Mouse (Mus musculus) forebrain, embryonic 15.5 days (tissue): ENCODE results near the gene Kirrel3. TPM values are rescaled to one million over a fixed set of nuclear protein-coding genes. Genes with fewer than 3 reads are reported as not detected.

Experiments used
- ATAC-seq: fragments of 200-750 bp; cut with Nextera tagmentation; replicated peaks from 2 replicates; pipeline ENCODE4 v1.8.0; 2017; ENCODE audit warnings: mild to moderate bottlenecking, moderate TSS enrichment, moderate library complexity
- H3K27ac ChIP-seq: fragments of 300-500 bp; sonication (generic); replicated peaks from 2 replicates; pipeline ENCODE4 v1.5.1; 2015; ENCODE audit warnings: mild to moderate bottlenecking, inconsistent platforms
- H3K27me3 ChIP-seq: fragments of 300-500 bp; sonication (generic); 2 replicates; pipeline ENCODE4 v1.6.1; 2015; ENCODE audit warnings: inconsistent platforms
- H3K36me3 ChIP-seq: fragments of 300-500 bp; sonication (generic); 2 replicates; pipeline ENCODE4 v1.6.1; 2015; ENCODE audit warnings: mild to moderate bottlenecking, inconsistent platforms
- H3K4me1 ChIP-seq: fragments of 300-500 bp; sonication (generic); 2 replicates; pipeline ENCODE4 v1.6.1; 2015; ENCODE audit warnings: inconsistent platforms
- H3K4me2 ChIP-seq: fragments of 300-500 bp; sonication (generic); replicated peaks from 2 replicates; pipeline ENCODE4 v1.6.1; 2015; ENCODE audit warnings: mild to moderate bottlenecking, inconsistent platforms
- H3K4me3 ChIP-seq: fragments of 300-500 bp; sonication (generic); 2 replicates; pipeline ENCODE4 v1.5.1; 2015; ENCODE audit warnings: mild to moderate bottlenecking, inconsistent platforms
- H3K9ac ChIP-seq: fragments of 300-500 bp; sonication (generic); replicated peaks from 2 replicates; pipeline ENCODE4 v1.6.1; 2015; ENCODE audit warnings: mild to moderate bottlenecking, inconsistent platforms
- H3K9me3 ChIP-seq: fragments of 300-500 bp; sonication (generic); 2 replicates; pipeline ENCODE4 v1.6.1; 2016; ENCODE audit warnings: inconsistent platforms
- WGBS: fragments of 180-500 bp; shearing (Covaris S2); methylation state at CpG from one replicate; pipeline ENCODE4 v1.1.7; 2015; ENCODE audit warnings: mixed read lengths; 5-methylcytosine and 5-hydroxymethylcytosine counted together
- polyA plus RNA-seq: library from polyadenylated mRNA; unstranded; fragments of >200 nt; fragmentation: Nextera tagmentation; extraction: Ambion mirVana; gene quantifications from 2 replicates; pipeline ENCODE4 v1.2.1, GENCODE M21; 2015

Kirrel3 gene
- polyA plus RNA-seq, 1 experiment from 2014 or later: 48.1 TPM

DNA sequence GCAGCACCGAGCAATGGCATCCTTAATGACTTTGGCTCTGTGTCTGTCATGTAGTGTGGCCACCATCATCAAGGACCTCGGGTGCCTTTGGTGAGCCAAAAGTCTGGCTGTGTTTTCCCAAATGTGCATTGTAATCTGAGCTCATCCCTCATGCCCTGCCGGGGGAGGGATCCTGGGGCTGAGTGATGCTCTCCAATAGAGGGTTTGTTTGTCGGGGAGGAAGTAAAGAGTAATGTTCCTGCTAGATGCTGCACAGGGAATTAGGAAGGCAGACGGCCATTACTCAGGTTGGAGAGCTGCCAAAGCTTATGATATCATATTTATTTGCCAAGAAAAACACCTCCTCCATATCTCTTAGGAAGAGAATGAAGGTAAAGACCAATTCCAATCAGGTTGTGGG lies 401.1 kb downstream of the Kirrel3 start:
- H3K4me2 ChIP-seq: no peak overlapping the region
- H3K27ac ChIP-seq: peak overlapping the region; percentile 38
- no peak overlapping the region for H3K4me3 ChIP-seq
- WGBS: 60% methylated on average over 5 of the region's 5 CpGs
- H3K27me3 ChIP-seq: no peaks in the 10 kb centered on the region
- H3K9ac ChIP-seq: no peak overlapping the region
- ATAC-seq: peak; percentile 45; the same call in 1 of the 2 replicates
- H3K4me1 ChIP-seq: peaks cover 26% of the 10 kb centered on the region
- no peaks in the 10 kb centered on the region for H3K36me3 ChIP-seq
- H3K9me3 ChIP-seq: no peaks in the 10 kb centered on the region

GRCm38 (mm10) chr9:34887196-34887595 lies 401.5 kb downstream of the Kirrel3 start:
- no peaks in the 10 kb centered on the region for H3K27me3 ChIP-seq
- WGBS: 19% methylated on average over 2 of the region's 2 CpGs
- H3K9me3 ChIP-seq: no peaks in the 10 kb centered on the region
- no peak overlapping the region for H3K4me3 ChIP-seq
- no peak overlapping the region for H3K9ac ChIP-seq
- ATAC-seq: peak; percentile 69
- peaks cover 23% of the 10 kb centered on the region for H3K4me1 ChIP-seq
- H3K4me2 ChIP-seq: no peak overlapping the region
- no peaks in the 10 kb centered on the region for H3K36me3 ChIP-seq
- H3K27ac ChIP-seq: peak overlapping the region; percentile 38

DNA sequence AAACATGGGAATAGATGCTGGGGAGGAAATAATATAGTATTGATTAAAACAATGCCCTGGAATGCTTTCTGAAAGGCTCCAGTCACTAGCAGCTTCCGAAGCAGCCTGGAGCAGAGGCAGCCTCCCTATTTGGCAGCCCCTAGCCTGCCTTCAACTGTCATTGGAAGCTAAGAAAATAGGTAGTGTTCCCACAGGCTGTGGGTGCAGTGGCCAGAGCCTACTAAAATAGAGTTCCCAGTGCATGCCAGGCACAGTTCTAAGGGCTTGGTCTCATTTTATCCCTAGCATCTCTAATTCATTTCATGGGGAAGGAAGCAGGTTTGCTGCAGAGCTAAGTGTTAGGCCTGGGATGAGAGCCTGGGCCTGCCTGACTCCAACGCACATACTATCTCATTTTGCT lies 402.6 kb downstream of the Kirrel3 start:
- no peak for ATAC-seq
- Histone ChIP-seq H3K9ac (no peak overlapping the region), H3K27ac (no peak overlapping the region; the same call in 1 of the 2 replicates), H3K4me1 (peaks cover 23% of the 10 kb centered on the region), H3K9me3 (no peaks in the 10 kb centered on the region), H3K27me3 (no peaks in the 10 kb centered on the region), H3K4me2 (no peak overlapping the region), H3K4me3 (no peak overlapping the region), H3K36me3 (no peaks in the 10 kb centered on the region)
- 68% methylated on average over 2 of the region's 2 CpGs for WGBS

- Histone ChIP-seq H3K4me1 (no peaks in the 10 kb centered on the region), H3K9ac (no peak overlapping the region), H3K36me3 (no peaks in the 10 kb centered on the region), H3K4me2 (no peak overlapping the region), H3K27me3 (no peaks in the 10 kb centered on the region), H3K27ac (no peak overlapping the region), H3K4me3 (no peak overlapping the region), H3K9me3 (no peaks in the 10 kb centered on the region)
- WGBS: 79% methylated on average over 4 of the region's 4 CpGs
- ATAC-seq: no peak
These were observed 415.5 kb downstream of the Kirrel3 start for GRCm38 (mm10) chr9:34901216-34901615.

- H3K9ac ChIP-seq: no peak overlapping the region
- H3K4me3 ChIP-seq: no peak overlapping the region
- H3K27me3 ChIP-seq: no peaks in the 10 kb centered on the region
- H3K4me2 ChIP-seq: no peak overlapping the region
- H3K4me1 ChIP-seq: no peaks in the 10 kb centered on the region
- H3K9me3 ChIP-seq: no peaks in the 10 kb centered on the region
- H3K27ac ChIP-seq: no peak overlapping the region
- H3K36me3 ChIP-seq: no peaks in the 10 kb centered on the region
- no peak for ATAC-seq
- WGBS: 59% methylated on average over 2 of the region's 2 CpGs
These were observed 416.2 kb downstream of the Kirrel3 start for GRCm38 (mm10) chr9:34901888-34902287.

DNA sequence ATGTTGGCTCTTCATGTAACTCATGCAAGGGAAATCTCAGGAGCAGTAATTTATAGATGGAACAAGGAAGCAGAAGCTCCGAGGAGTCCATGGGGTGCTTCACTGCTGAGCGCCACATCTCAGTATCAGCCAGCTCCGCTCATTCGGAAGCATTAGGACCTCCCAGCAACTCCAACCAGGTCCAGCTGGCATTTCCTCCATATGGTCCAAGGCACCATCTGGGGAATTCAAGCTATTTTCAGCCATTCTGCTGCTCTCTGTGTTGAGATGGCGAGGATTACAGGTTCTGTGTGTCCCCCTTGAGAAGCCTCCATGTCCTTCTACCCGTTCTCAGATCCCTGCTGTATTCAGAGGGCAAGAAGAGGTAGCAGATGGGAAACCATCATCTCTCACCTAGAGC lies 419.5 kb downstream of the Kirrel3 start:
- no peak for ATAC-seq
- Histone ChIP-seq H3K9ac (no peak overlapping the region), H3K4me1 (no peaks in the 10 kb centered on the region), H3K9me3 (no peaks in the 10 kb centered on the region), H3K4me3 (no peak overlapping the region), H3K27ac (no peak overlapping the region), H3K36me3 (no peaks in the 10 kb centered on the region), H3K4me2 (no peak overlapping the region), H3K27me3 (no peaks in the 10 kb centered on the region)
- WGBS: 77% methylated on average over 6 of the region's 6 CpGs

- H3K36me3 ChIP-seq: no peaks in the 10 kb centered on the region
- no peak overlapping the region for H3K9ac ChIP-seq
- H3K27ac ChIP-seq: no peak overlapping the region
- H3K27me3 ChIP-seq: no peaks in the 10 kb centered on the region
- 58% methylated on average over 3 of the region's 3 CpGs for WGBS
- no peaks in the 10 kb centered on the region for H3K9me3 ChIP-seq
- H3K4me3 ChIP-seq: no peak overlapping the region
- H3K4me1 ChIP-seq: peaks cover 5% of the 10 kb centered on the region; the same call in 1 of the 2 replicates
- H3K4me2 ChIP-seq: no peak overlapping the region
- no peak for ATAC-seq
These were observed 422.3 kb downstream of the Kirrel3 start for GRCm38 (mm10) chr9:34908040-34908439.

DNA sequence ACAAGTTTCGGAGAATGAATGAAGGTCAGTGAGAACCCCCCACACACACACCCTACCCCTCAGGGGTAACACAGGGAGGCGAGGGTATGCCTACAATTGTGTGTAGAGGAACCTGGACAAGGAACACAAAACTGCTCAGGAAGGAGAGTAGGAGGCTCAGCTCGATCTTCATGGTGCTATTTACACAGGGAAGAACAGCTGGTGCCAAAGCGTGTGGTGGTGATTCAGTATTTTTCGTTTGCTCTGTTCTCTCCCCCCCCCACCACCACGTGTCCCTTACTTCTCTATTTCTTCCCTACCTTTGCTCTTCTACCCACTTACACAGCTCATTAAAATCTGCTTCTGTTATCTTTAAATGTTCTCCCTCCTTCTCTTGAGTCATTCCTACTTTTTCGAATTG lies 426.1 kb downstream of the Kirrel3 start:
- no peak overlapping the region for H3K9ac ChIP-seq
- H3K36me3 ChIP-seq: no peaks in the 10 kb centered on the region
- H3K4me2 ChIP-seq: no peak overlapping the region
- H3K9me3 ChIP-seq: no peaks in the 10 kb centered on the region
- no peak overlapping the region for H3K27ac ChIP-seq
- H3K27me3 ChIP-seq: no peaks in the 10 kb centered on the region
- H3K4me3 ChIP-seq: no peak overlapping the region
- H3K4me1 ChIP-seq: peaks cover 5% of the 10 kb centered on the region; the same call in 1 of the 2 replicates
- ATAC-seq: no peak
- 73% methylated on average over 7 of the region's 7 CpGs for WGBS

- ATAC-seq: peak; percentile 59
- Histone ChIP-seq H3K27me3 (no peaks in the 10 kb centered on the region), H3K36me3 (no peaks in the 10 kb centered on the region), H3K9me3 (no peaks in the 10 kb centered on the region), H3K4me3 (no peak overlapping the region), H3K27ac (0 out of 2 replicates have a peak overlapping the region, but pooled peaks have one; percentile 7), H3K4me2 (no peak overlapping the region), H3K9ac (no peak overlapping the region), H3K4me1 (peaks cover 5% of the 10 kb centered on the region; the same call in 1 of the 2 replicates)
- WGBS: 49% methylated on average over 2 of the region's 2 CpGs
These were observed 426.7 kb downstream of the Kirrel3 start for GRCm38 (mm10) chr9:34912273-34912972.

GRCm38 (mm10) chr9:34912996-34913395 lies 427.3 kb downstream of the Kirrel3 start:
- Histone ChIP-seq H3K27ac (0 out of 2 replicates have a peak overlapping the region, but pooled peaks have one; percentile 7), H3K4me3 (no peak overlapping the region), H3K9ac (no peak overlapping the region), H3K4me1 (peaks cover 5% of the 10 kb centered on the region; the same call in 1 of the 2 replicates), H3K9me3 (no peaks in the 10 kb centered on the region), H3K36me3 (no peaks in the 10 kb centered on the region), H3K4me2 (no peak overlapping the region), H3K27me3 (no peaks in the 10 kb centered on the region)
- 0 out of 2 replicates have a peak, but pooled peaks have one; percentile 2 for ATAC-seq
- 5% methylated on average over 5 of the region's 5 CpGs for WGBS

DNA sequence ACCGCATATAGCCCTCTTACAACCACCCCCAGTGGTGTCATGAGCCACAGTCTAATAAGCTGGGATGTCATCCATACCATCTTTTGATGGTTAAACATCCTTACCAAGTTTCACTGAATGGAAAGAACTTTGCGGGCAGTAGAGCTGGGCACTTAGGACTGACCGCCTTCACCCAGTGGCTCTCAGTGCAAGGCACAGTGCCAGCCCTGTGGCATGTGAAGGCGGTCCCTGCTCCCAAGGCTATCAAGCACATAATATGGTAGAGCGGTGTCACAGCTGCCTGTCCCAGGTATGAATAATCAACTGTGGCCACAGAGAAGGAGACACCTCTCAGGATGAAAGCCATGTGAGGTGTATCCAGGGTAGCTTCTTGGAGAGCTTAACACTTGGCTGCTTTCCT lies 433.3 kb downstream of the Kirrel3 start:
- no peak overlapping the region for H3K4me3 ChIP-seq
- no peak overlapping the region for H3K27ac ChIP-seq
- H3K9me3 ChIP-seq: no peaks in the 10 kb centered on the region
- no peak overlapping the region for H3K4me2 ChIP-seq
- H3K4me1 ChIP-seq: peaks cover 35% of the 10 kb centered on the region
- H3K36me3 ChIP-seq: no peaks in the 10 kb centered on the region
- 97% methylated on average over 5 of the region's 5 CpGs for WGBS
- no peak overlapping the region for H3K9ac ChIP-seq
- H3K27me3 ChIP-seq: no peaks in the 10 kb centered on the region
- ATAC-seq: no peak

DNA sequence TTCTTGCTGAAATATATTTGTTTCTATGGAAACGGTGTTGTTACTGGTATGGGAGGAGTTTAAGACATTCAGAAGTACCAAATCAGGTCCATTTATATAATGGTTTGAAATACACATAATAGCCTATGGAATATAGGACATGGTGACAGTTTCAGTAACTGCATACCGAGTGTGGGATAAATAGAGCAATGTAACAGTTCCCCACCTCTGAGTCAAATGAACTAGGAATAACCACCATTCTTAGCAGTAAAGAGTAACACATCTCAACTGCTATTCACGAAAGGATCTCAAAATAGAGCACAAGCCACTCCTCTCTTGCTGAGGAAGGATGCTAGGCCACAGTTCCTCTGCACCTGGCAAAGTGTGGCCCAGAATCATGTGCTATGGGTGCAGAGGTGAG lies 434.4 kb downstream of the Kirrel3 start:
- Histone ChIP-seq H3K27me3 (no peaks in the 10 kb centered on the region), H3K4me2 (no peak overlapping the region), H3K36me3 (no peaks in the 10 kb centered on the region), H3K9me3 (no peaks in the 10 kb centered on the region), H3K27ac (no peak overlapping the region), H3K4me1 (peaks cover 41% of the 10 kb centered on the region), H3K9ac (no peak overlapping the region), H3K4me3 (no peak overlapping the region)
- ATAC-seq: no peak
- 77% methylated on average over 3 of the region's 3 CpGs for WGBS

- H3K9me3 ChIP-seq: no peaks in the 10 kb centered on the region
- no peaks in the 10 kb centered on the region for H3K27me3 ChIP-seq
- no peaks in the 10 kb centered on the region for H3K36me3 ChIP-seq
- peaks cover 41% of the 10 kb centered on the region for H3K4me1 ChIP-seq
- H3K4me3 ChIP-seq: no peak overlapping the region
- H3K27ac ChIP-seq: peak overlapping the region; percentile 44; the same call in 1 of the 2 replicates
- WGBS: 50% methylated on average over 1 of the region's 1 CpGs
- no peak overlapping the region for H3K4me2 ChIP-seq
- ATAC-seq: 0 out of 2 replicates have a peak, but pooled peaks have one; percentile 33
- H3K9ac ChIP-seq: no peak overlapping the region
These were observed 436.2 kb downstream of the Kirrel3 start for GRCm38 (mm10) chr9:34921941-34922340.
